Mouse (Mus musculus) liver, postnatal 0 days (tissue): ENCODE measurements around the gene Fam160a2.

Experiments
- CTCF ChIP-seq: sonication (generic); IDR thresholded peaks from 2 replicates; pipeline ENCODE4 v1.5.1; 2016; ENCODE audit warnings: antibody characterized with exemption, low read depth
- EP300 ChIP-seq: IDR thresholded peaks from 2 replicates; pipeline ENCODE4 v1.6.1; 2016; ENCODE audit warnings: antibody characterized with exemption, low read depth, mild to moderate bottlenecking

DNA sequence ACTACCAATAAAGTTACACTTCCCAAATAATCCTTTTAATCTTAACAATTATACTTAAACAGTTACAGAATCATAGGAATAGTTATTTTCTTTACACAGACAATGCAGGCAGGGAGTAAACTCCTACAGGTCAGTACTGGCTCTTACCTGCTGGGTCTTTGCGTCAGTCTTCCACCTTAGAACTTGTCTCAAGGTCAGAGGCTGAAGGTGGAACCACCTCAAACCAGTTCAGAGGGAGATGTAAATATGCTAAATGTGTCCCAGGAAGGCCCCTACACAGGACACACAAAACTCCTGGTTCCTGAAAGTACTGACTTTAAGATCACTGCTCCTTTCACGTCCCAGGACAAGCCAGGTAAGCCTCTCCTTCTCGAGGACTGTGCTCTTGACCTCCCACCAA is 45.2 kb upstream of the Fam160a2 start:
- TF ChIP-seq CTCF, result no peak
- TF ChIP-seq EP300, result no peak
